Mouse (Mus musculus): ENCODE data around the gene Nlrp1a. TPM values are rescaled to one million over a fixed set of nuclear protein-coding genes. Genes with fewer than 3 reads are reported as not detected.

Gene Nlrp1a
- polyA plus RNA-seq (2012; rRNA removed), result 0.11 and 0.20 TPM in 2 replicates

GRCm38 (mm10) chr11:71144661-71145060, at the start of gene Nlrp1a:
TSS of gene Nlrp1a (minus strand) at chr11:71144704.
- peak within 1 kb of the TSS; percentile 26; the same call in 1 of the 2 replicates for H3K27ac ChIP-seq (ENCODE audit: insufficient read depth, low read length)
- DNase-seq (ENCODE audit: low read depth in 1 of 2, low spot score in 2 of 2), result peak in 1 of 2 experiments; percentile 13
- 15% methylated on average over 3 of the region's 3 CpGs for WGBS
- no peaks in the 10 kb centered on the region for H3K27me3 ChIP-seq (ENCODE audit: control insufficient read depth, insufficient read depth, low read length)
- no peak within 1 kb of the TSS for H3K4me3 ChIP-seq (ENCODE audit: extremely low read depth, insufficient read depth, insufficient read length)
- H3K36me3 ChIP-seq (ENCODE audit: control insufficient read depth, insufficient read depth, low read length), result no peaks in the 10 kb centered on the region
- TF ChIP-seq CTCF (IDR thresholded peaks at IDR 0.05; ENCODE audit: extremely low read depth, insufficient read depth, insufficient read length, insufficient replicate concordance), result no peak
- TF ChIP-seq POLR2A (IDR thresholded peaks at IDR 0.05; ENCODE audit: low read depth, low read length), result no peak
- H3K4me1 ChIP-seq (ENCODE audit: control insufficient read depth, insufficient read depth, insufficient read length), result no peaks in the 10 kb centered on the region; the same call in 1 of the 2 replicates

GRCm38 (mm10) chr11:71169633-71170032, 25.1 kb upstream of the Nlrp1a start:
- DNase-seq (ENCODE audit: low read depth in 1 of 2, low spot score in 2 of 2), result no peak
- H3K27ac ChIP-seq (ENCODE audit: insufficient read depth, low read length), result no peak overlapping the region
- WGBS, result 77% methylated on average over 1 of the region's 1 CpGs
- no peaks in the 10 kb centered on the region for H3K4me1 ChIP-seq (ENCODE audit: control insufficient read depth, insufficient read depth, insufficient read length)
- H3K27me3 ChIP-seq (ENCODE audit: control insufficient read depth, insufficient read depth, low read length), result no peaks in the 10 kb centered on the region
- H3K4me3 ChIP-seq (ENCODE audit: extremely low read depth, insufficient read depth, insufficient read length), result no peak overlapping the region
- H3K36me3 ChIP-seq (ENCODE audit: control insufficient read depth, insufficient read depth, low read length), result no peaks in the 10 kb centered on the region
- TF ChIP-seq CTCF (IDR thresholded peaks at IDR 0.05; ENCODE audit: extremely low read depth, insufficient read depth, insufficient read length, insufficient replicate concordance), result no peak
- TF ChIP-seq POLR2A (IDR thresholded peaks at IDR 0.05; ENCODE audit: low read depth, low read length), result no peak

GRCm38 (mm10) chr11:71164139-71164538, 19.6 kb upstream of the Nlrp1a start:
- no peaks in the 10 kb centered on the region for H3K36me3 ChIP-seq (ENCODE audit: control insufficient read depth, insufficient read depth, low read length)
- no peak overlapping the region for H3K27ac ChIP-seq (ENCODE audit: insufficient read depth, low read length)
- TF ChIP-seq CTCF (IDR thresholded peaks at IDR 0.05; ENCODE audit: extremely low read depth, insufficient read depth, insufficient read length, insufficient replicate concordance) (no peak), POLR2A (IDR thresholded peaks at IDR 0.05; ENCODE audit: low read depth, low read length) (no peak)
- H3K27me3 ChIP-seq (ENCODE audit: control insufficient read depth, insufficient read depth, low read length), result no peaks in the 10 kb centered on the region
- WGBS, result 41% methylated on average over 1 of the region's 1 CpGs
- DNase-seq (ENCODE audit: low read depth in 1 of 2, low spot score in 2 of 2), result no peak
- no peaks in the 10 kb centered on the region for H3K4me1 ChIP-seq (ENCODE audit: control insufficient read depth, insufficient read depth, insufficient read length)
- no peak overlapping the region for H3K4me3 ChIP-seq (ENCODE audit: extremely low read depth, insufficient read depth, insufficient read length)

GRCm38 (mm10) chr11:71159439-71160136, 15.1 kb upstream of the Nlrp1a start:
- Histone ChIP-seq H3K4me1 (ENCODE audit: control insufficient read depth, insufficient read depth, insufficient read length) (no peaks in the 10 kb centered on the region), H3K27me3 (ENCODE audit: control insufficient read depth, insufficient read depth, low read length) (no peaks in the 10 kb centered on the region), H3K36me3 (ENCODE audit: control insufficient read depth, insufficient read depth, low read length) (no peaks in the 10 kb centered on the region), H3K27ac (ENCODE audit: insufficient read depth, low read length) (no peak overlapping the region), H3K4me3 (ENCODE audit: extremely low read depth, insufficient read depth, insufficient read length) (no peak overlapping the region)
- no peak for DNase-seq (ENCODE audit: low read depth in 1 of 2, low spot score in 2 of 2)
- WGBS, result 46% methylated on average over 3 of the region's 3 CpGs
- no peak for TF ChIP-seq CTCF (IDR thresholded peaks at IDR 0.05; ENCODE audit: extremely low read depth, insufficient read depth, insufficient read length, insufficient replicate concordance)
- no peak for TF ChIP-seq POLR2A (IDR thresholded peaks at IDR 0.05; ENCODE audit: low read depth, low read length)

GRCm38 (mm10) chr11:71155272-71155671, 10.8 kb upstream of the Nlrp1a start:
- Histone ChIP-seq H3K4me3 (ENCODE audit: extremely low read depth, insufficient read depth, insufficient read length) (no peak overlapping the region), H3K4me1 (ENCODE audit: control insufficient read depth, insufficient read depth, insufficient read length) (no peaks in the 10 kb centered on the region), H3K36me3 (ENCODE audit: control insufficient read depth, insufficient read depth, low read length) (no peaks in the 10 kb centered on the region), H3K27me3 (ENCODE audit: control insufficient read depth, insufficient read depth, low read length) (no peaks in the 10 kb centered on the region), H3K27ac (ENCODE audit: insufficient read depth, low read length) (no peak overlapping the region)
- no peak for TF ChIP-seq POLR2A (IDR thresholded peaks at IDR 0.05; ENCODE audit: low read depth, low read length)
- no peak for TF ChIP-seq CTCF (IDR thresholded peaks at IDR 0.05; ENCODE audit: extremely low read depth, insufficient read depth, insufficient read length, insufficient replicate concordance)
- DNase-seq (ENCODE audit: low read depth in 1 of 2, low spot score in 2 of 2), result no peak
- 84% methylated on average over 1 of the region's 1 CpGs for WGBS

- Histone ChIP-seq H3K4me1 (ENCODE audit: control insufficient read depth, insufficient read depth, insufficient read length) (no peaks in the 10 kb centered on the region; the same call in 1 of the 2 replicates), H3K27me3 (ENCODE audit: control insufficient read depth, insufficient read depth, low read length) (no peaks in the 10 kb centered on the region), H3K36me3 (ENCODE audit: control insufficient read depth, insufficient read depth, low read length) (no peaks in the 10 kb centered on the region), H3K27ac (ENCODE audit: insufficient read depth, low read length) (no peak overlapping the region), H3K4me3 (ENCODE audit: extremely low read depth, insufficient read depth, insufficient read length) (no peak overlapping the region)
- DNase-seq (ENCODE audit: low read depth in 1 of 2, low spot score in 2 of 2), result no peak
- TF ChIP-seq CTCF (IDR thresholded peaks at IDR 0.05; ENCODE audit: extremely low read depth, insufficient read depth, insufficient read length, insufficient replicate concordance) (no peak), POLR2A (IDR thresholded peaks at IDR 0.05; ENCODE audit: low read depth, low read length) (no peak)
- WGBS, result 88% methylated on average over 1 of the region's 1 CpGs
Observed at GRCm38 (mm10) chr11:71142031-71142430, 2.5 kb downstream of the Nlrp1a start.

GRCm38 (mm10) chr11:71107128-71107527, 37.4 kb downstream of the Nlrp1a start:
- DNase-seq (ENCODE audit: low read depth in 1 of 2, low spot score in 2 of 2), result no peak
- Histone ChIP-seq H3K36me3 (ENCODE audit: control insufficient read depth, insufficient read depth, low read length) (no peaks in the 10 kb centered on the region), H3K27me3 (ENCODE audit: control insufficient read depth, insufficient read depth, low read length) (no peaks in the 10 kb centered on the region), H3K4me1 (ENCODE audit: control insufficient read depth, insufficient read depth, insufficient read length) (no peaks in the 10 kb centered on the region), H3K4me3 (ENCODE audit: extremely low read depth, insufficient read depth, insufficient read length) (no peak overlapping the region), H3K27ac (ENCODE audit: insufficient read depth, low read length) (no peak overlapping the region)
- no peak for TF ChIP-seq POLR2A (IDR thresholded peaks at IDR 0.05; ENCODE audit: low read depth, low read length)
- no peak for TF ChIP-seq CTCF (IDR thresholded peaks at IDR 0.05; ENCODE audit: extremely low read depth, insufficient read depth, insufficient read length, insufficient replicate concordance)
- 86% methylated on average over 2 of the region's 2 CpGs for WGBS

Measured in spleen, adult 2 months (tissue).